Mouse (Mus musculus) kidney, postnatal 0 days (tissue): ENCODE data around the gene Wdr81. TPM values are rescaled to one million over a fixed set of nuclear protein-coding genes. Genes with fewer than 3 reads are reported as not detected.
A peak's percentile ranks its signal among the peaks of the same experiment; 100 is the strongest.

ENCODE experiments used
- ATAC-seq: fragments of 200-750 bp; cut with Nextera tagmentation; replicated peaks from 2 replicates; pipeline ENCODE4 v1.8.0; 2017; ENCODE audit warnings: low read depth, moderate number of reproducible peaks, moderate TSS enrichment, moderate library complexity; ENCODE audit not compliant: low FRiP score
- DNase-seq: peaks from one replicate; pipeline ENCODE4 v3.0.0-alpha.2; 2016; ENCODE audit warnings: low spot score
- H3K27ac ChIP-seq: fragments of 300-500 bp; sonication (generic); 2 replicates; pipeline ENCODE4 v1.5.1; 2014; ENCODE audit warnings: mild to moderate bottlenecking
- H3K27me3 ChIP-seq: fragments of 300-500 bp; sonication (generic); 2 replicates; pipeline ENCODE4 v1.6.1; 2014; ENCODE audit warnings: low read length, mixed read lengths; ENCODE audit not compliant: insufficient read depth
- H3K36me3 ChIP-seq: fragments of 300-500 bp; sonication (generic); 2 replicates; pipeline ENCODE4 v1.6.1; 2014; ENCODE audit warnings: low read length, mixed read lengths; ENCODE audit not compliant: insufficient read depth
- H3K4me1 ChIP-seq: fragments of 300-500 bp; sonication (generic); replicated peaks from 2 replicates; pipeline ENCODE4 v1.6.1; 2014; ENCODE audit warnings: antibody characterized with exemption, low read length, mixed read lengths; ENCODE audit not compliant: insufficient read depth
- H3K4me2 ChIP-seq: fragments of 300-500 bp; sonication (generic); 2 replicates; pipeline ENCODE4 v1.6.1; 2014; ENCODE audit warnings: mild to moderate bottlenecking, low read length, moderate library complexity, mixed read lengths
- H3K4me3 ChIP-seq: fragments of 300-500 bp; sonication (generic); replicated peaks from 2 replicates; pipeline ENCODE4 v1.5.1; 2014; ENCODE audit warnings: low read depth, low read length
- H3K9ac ChIP-seq: fragments of 300-500 bp; sonication (generic); 2 replicates; pipeline ENCODE4 v1.6.1; 2014; ENCODE audit warnings: low read depth, low read length
- H3K9me3 ChIP-seq: fragments of 300-500 bp; sonication (generic); replicated peaks from 2 replicates; pipeline ENCODE4 v1.6.1; 2016; ENCODE audit warnings: low read length, inconsistent platforms, mixed read lengths
- CTCF ChIP-seq: IDR thresholded peaks from 2 replicates; pipeline ENCODE4 v1.5.1; 2016; ENCODE audit warnings: antibody characterized with exemption, low read depth, mild to moderate bottlenecking, moderate library complexity
- WGBS: fragments of 180-500 bp; shearing (Covaris S2); extraction: QIAGEN DNeasy Blood & Tissue Kit; methylation state at CpG from one replicate; pipeline ENCODE4 v1.1.7; 2014; 5-methylcytosine and 5-hydroxymethylcytosine counted together
- microRNA counts: library from miRNA; unstranded; fragments of <30 nt; microRNA quantifications from one replicate; lab custom pipeline; 2015
- microRNA-seq: library from miRNA; unstranded; fragments of <30 nt; microRNA quantifications from one replicate; pipeline ENCODE4, GENCODE M21; 2016
- polyA plus RNA-seq: library from polyadenylated mRNA; unstranded; fragments of >200 nt; fragmentation: Nextera tagmentation; extraction: Ambion mirVana; gene quantifications from 2 replicates; pipeline ENCODE4 v1.2.1, GENCODE M21; 2015

Wdr81 gene
- polyA plus RNA-seq, 1 experiment from 2014 or later = 4.9 TPM

DNA sequence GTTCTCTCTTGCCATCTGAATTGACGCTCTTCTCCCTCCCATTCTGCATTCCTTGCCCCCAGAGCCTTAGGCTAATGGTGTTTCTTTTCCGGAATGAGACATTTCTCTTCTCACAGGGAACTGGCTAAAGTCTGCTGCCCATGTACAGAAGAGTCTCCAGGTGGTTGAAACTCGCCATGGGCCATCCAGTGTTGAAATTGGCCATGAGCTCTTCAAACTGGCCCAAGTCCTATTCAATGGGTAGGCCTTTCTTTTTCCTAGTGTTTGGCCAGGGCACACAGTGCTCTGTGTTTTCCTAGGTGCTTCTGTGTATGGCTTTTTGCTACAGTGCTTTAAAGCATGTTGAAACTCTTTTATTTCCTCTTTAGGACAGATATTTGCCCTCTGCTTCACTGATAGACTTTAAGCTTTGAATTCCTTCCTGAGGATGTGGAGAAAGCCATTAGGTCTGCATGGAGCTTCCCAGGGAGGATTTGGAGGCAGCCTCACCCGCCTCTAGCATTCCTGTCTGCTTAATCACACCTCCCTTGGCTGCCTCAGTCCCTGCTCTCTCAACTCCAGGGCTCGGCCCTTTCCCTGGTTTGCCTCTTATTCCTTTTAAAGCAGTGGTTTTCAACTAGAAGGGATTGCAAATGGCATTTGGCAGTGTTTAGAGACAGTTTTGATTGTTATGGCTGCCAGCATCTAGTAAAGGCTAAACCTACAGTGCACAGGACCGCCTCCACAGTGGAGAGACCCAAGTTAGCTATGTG is 51.0 kb downstream of the Wdr81 start:
- Histone ChIP-seq H3K4me1 (no peaks in the 10 kb centered on the region), H3K9ac (no peak overlapping the region; the same call in 1 of the 2 replicates), H3K27ac (peak overlapping the region; percentile 36), H3K4me2 (no peak overlapping the region), H3K36me3 (no peaks in the 10 kb centered on the region), H3K27me3 (no peaks in the 10 kb centered on the region), H3K4me3 (no peak overlapping the region), H3K9me3 (no peaks in the 10 kb centered on the region)
- DNase-seq (no peak), ATAC-seq (no peak)
- 78% methylated on average over 6 of the region's 6 CpGs for WGBS
- TF ChIP-seq CTCF = no peak

DNA sequence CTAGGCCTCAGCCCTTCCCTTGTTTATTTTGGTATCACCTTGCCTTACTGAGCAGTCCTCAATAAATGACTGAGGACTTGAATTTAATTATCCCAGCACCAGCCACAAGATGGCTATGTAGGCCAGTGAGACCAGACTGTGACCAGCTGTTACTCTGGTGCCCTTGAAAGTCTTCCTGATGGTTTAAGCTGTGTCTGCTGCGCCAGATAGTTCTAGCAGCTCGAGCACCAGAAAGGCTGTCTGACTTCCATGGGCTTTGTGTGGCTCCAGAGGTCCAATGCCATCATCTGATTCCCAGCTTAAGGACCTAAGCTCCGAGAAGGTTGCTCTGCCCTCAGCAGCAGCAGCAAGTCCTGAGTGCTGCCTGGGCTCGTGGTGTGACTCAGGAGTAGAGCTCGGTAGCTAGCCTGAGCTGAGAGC is 52.2 kb downstream of the Wdr81 start:
- peak overlapping the region; percentile 44; the same call in 1 of the 2 replicates for H3K27ac ChIP-seq

DNA sequence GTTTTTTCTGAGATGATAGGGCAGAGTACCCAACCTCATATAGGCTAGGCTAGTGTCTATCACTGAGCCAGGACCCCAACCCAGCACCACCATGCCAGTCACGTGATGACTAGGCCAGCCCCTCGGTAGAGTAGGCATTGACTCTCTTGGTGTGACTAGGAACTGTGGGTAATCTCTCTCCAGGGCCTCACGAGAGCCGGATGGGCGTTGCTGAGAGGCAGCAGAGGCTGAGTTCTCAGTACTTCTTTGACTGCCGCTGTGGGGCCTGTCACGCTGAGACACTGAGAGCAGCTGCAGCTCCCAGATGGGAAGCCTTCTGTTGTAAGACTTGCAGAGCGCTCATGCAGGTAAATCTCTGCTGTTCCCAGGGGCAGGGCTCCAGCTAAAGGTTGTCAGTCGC is 54.4 kb downstream of the Wdr81 start:
- no peak for ATAC-seq
- no peaks in the 10 kb centered on the region for H3K9me3 ChIP-seq
- 57% methylated on average over 9 of the region's 9 CpGs for WGBS

More for the DNA sequence above, 52.2 kb downstream of the Wdr81 start:
- Histone ChIP-seq H3K36me3 (no peaks in the 10 kb centered on the region), H3K4me3 (no peak overlapping the region), H3K27me3 (no peaks in the 10 kb centered on the region), H3K9ac (no peak overlapping the region), H3K4me1 (no peaks in the 10 kb centered on the region), H3K4me2 (no peak overlapping the region), H3K9me3 (no peaks in the 10 kb centered on the region)
- DNase-seq = peak; percentile 85
- WGBS = 61% methylated on average over 5 of the region's 5 CpGs
- ATAC-seq = peak; percentile 82; the same call in 1 of the 2 replicates
- TF ChIP-seq CTCF = peak; percentile 81

DNA sequence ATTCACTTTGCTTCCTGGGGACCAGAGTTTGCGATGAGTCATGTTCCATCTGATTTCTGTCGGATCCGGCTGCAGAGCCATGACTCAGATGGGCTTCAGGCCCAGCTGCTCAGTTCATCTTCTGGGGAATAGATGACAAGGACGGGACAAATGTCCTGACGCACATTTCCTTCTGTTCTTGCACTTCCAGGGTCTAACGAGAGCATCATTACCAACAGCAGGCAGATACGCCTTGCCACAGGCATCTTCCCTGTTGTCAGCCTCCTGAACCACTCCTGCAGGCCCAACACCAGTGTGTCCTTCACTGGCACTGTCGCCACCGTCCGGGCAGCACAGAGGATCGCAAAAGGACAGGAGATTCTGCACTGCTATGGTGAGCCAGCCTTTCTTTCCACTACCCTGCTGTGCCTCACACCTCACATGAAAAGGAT is 55.1 kb downstream of the Wdr81 start:
- WGBS = 79% methylated on average over 11 of the region's 11 CpGs
- no peaks in the 10 kb centered on the region for H3K4me1 ChIP-seq
- H3K4me3 ChIP-seq = no peak overlapping the region
- no peak overlapping the region for H3K9ac ChIP-seq
- H3K27me3 ChIP-seq = no peaks in the 10 kb centered on the region
- H3K4me2 ChIP-seq = no peak overlapping the region
- H3K9me3 ChIP-seq = no peaks in the 10 kb centered on the region
- no peaks in the 10 kb centered on the region for H3K36me3 ChIP-seq
- no peak for TF ChIP-seq CTCF
- ATAC-seq (no peak), DNase-seq (no peak)
- H3K27ac ChIP-seq = no peak overlapping the region

More for the DNA sequence above, 54.4 kb downstream of the Wdr81 start:
- H3K27ac ChIP-seq = no peak overlapping the region
- 0 out of 2 replicates have a peak overlapping the region, but pooled peaks have one; percentile 27 for H3K9ac ChIP-seq
- H3K27me3 ChIP-seq = no peaks in the 10 kb centered on the region
- no peak overlapping the region for H3K4me3 ChIP-seq
- no peaks in the 10 kb centered on the region for H3K36me3 ChIP-seq
- no peak overlapping the region for H3K4me2 ChIP-seq
- no peak for DNase-seq
- no peak for TF ChIP-seq CTCF
- no peaks in the 10 kb centered on the region for H3K4me1 ChIP-seq

DNA sequence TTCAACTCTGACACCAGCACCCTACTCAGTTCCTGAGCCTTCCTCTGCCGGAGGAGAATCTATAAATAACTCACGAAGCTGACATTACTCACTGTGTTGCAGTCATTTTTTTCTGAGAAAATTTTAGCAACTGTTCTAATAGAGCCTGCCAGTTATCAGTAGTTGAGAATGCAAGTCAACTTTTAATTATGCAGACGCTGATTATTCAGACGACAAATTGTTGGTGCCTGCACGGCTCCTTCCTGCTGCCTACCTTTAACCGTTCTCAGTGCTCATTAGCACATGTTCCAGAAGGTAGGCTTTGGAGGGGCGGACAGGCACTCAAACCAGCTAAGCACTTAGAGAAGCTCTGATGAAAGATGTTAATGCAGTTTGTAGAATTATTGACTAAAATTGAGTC is 57.1 kb downstream of the Wdr81 start:
- ATAC-seq (no peak), DNase-seq (no peak)
- H3K27ac ChIP-seq = no peak overlapping the region
- no peak overlapping the region for H3K4me3 ChIP-seq
- no peak overlapping the region for H3K9ac ChIP-seq
- WGBS = 77% methylated on average over 7 of the region's 7 CpGs
- H3K9me3 ChIP-seq = no peaks in the 10 kb centered on the region
- H3K4me1 ChIP-seq = no peaks in the 10 kb centered on the region
- H3K4me2 ChIP-seq = no peak overlapping the region
- TF ChIP-seq CTCF = no peak
- H3K27me3 ChIP-seq = no peaks in the 10 kb centered on the region
- no peaks in the 10 kb centered on the region for H3K36me3 ChIP-seq

DNA sequence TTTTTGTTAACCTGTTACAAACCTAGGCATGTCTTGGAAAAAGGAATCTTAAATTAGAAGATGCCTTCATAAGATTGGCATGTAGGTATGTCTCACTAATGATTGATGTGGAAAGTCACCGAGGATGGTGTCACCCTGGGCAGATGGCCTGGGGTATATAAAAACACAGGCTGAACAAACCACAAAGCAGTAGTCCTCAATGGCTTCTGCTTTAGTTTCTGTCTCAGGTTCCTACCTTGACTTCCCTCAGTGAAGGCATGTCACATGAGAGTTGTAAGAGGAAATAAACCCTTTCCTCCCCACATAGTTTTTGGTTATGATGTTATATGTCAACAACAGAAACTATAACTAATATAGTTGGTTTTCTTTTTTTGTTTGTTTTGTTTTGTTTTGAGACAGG is 58.9 kb downstream of the Wdr81 start:
- 68% methylated on average over 1 of the region's 1 CpGs for WGBS
- ATAC-seq (no peak), DNase-seq (no peak)
- Histone ChIP-seq H3K4me3 (no peak overlapping the region), H3K36me3 (no peaks in the 10 kb centered on the region), H3K4me2 (no peak overlapping the region), H3K9ac (no peak overlapping the region), H3K27me3 (no peaks in the 10 kb centered on the region), H3K27ac (no peak overlapping the region), H3K9me3 (no peaks in the 10 kb centered on the region), H3K4me1 (no peaks in the 10 kb centered on the region)
- TF ChIP-seq CTCF = no peak

MicroRNAs encoded within 50 kb of the gene (microRNA counts, 519-probe panel; counts per million panel counts)
- microRNA mmu-miR-22 (lab: Ali Mortazavi, UCI) = 7,545 counts per million, percentile 97 among the panel's probes with 10 or more counts

Small RNA genes within 50 kb of the gene (microRNA-seq; reads per million reads assigned to microRNA genes)
- gene Mir22 = 13,489 reads per million, percentile 95 among the genes with 10 or more reads in this experiment

Other genes with a start within 250 kb of the Wdr81 start
- gene Rpa1, start 106.4 kb downstream of the Wdr81 start, polyA plus RNA-seq = 70.7 and 85.2 TPM in 2 replicates
- gene Smyd4, start 106.3 kb downstream of the Wdr81 start, polyA plus RNA-seq = 9.0 and 9.8 TPM in 2 replicates
- 90.9 and 98.4 TPM in 2 replicates for gene Serpinf1, start 32.0 kb downstream of the Wdr81 start, polyA plus RNA-seq
- 45.2 and 57.0 TPM in 2 replicates for gene Serpinf2, start 15.1 kb downstream of the Wdr81 start, polyA plus RNA-seq
- gene Tlcd2, start 7.0 kb upstream of the Wdr81 start, polyA plus RNA-seq = 9.3 and 11.8 TPM in 2 replicates
- 36.3 and 36.6 TPM in 2 replicates for gene Prpf8, start 32.1 kb upstream of the Wdr81 start, polyA plus RNA-seq
- 4.2 and 4.5 TPM in 2 replicates for gene Rilp, start 55.4 kb upstream of the Wdr81 start, polyA plus RNA-seq
- gene Scarf1, start 58.8 kb upstream of the Wdr81 start, polyA plus RNA-seq = 13.6 and 14.4 TPM in 2 replicates
- gene Slc43a2, start 77.0 kb upstream of the Wdr81 start, polyA plus RNA-seq = 16.6 and 19.1 TPM in 2 replicates
- gene Pitpna, start 133.4 kb upstream of the Wdr81 start, polyA plus RNA-seq = 68.9 and 69.8 TPM in 2 replicates
- gene Inpp5k, start 176.3 kb upstream of the Wdr81 start, polyA plus RNA-seq = 35.9 and 38.6 TPM in 2 replicates
- gene Myo1c, start 195.8 kb upstream of the Wdr81 start, polyA plus RNA-seq = 55.3 and 60.8 TPM in 2 replicates
- 106 and 112 TPM in 2 replicates for gene Crk, start 224.5 kb upstream of the Wdr81 start, polyA plus RNA-seq